Mouse (Mus musculus) liver, embryonic 14.5 days (tissue): ENCODE measurements around the gene Vamp9.

Experiments
- CTCF ChIP-seq: IDR thresholded peaks from 2 replicates; pipeline ENCODE4 v1.5.1; 2016; ENCODE audit warnings: antibody characterized with exemption, low read depth, control low read depth
- EP300 ChIP-seq: IDR thresholded peaks from 2 replicates; pipeline ENCODE4 v1.6.1; 2016; ENCODE audit warnings: antibody characterized with exemption, low read depth

DNA sequence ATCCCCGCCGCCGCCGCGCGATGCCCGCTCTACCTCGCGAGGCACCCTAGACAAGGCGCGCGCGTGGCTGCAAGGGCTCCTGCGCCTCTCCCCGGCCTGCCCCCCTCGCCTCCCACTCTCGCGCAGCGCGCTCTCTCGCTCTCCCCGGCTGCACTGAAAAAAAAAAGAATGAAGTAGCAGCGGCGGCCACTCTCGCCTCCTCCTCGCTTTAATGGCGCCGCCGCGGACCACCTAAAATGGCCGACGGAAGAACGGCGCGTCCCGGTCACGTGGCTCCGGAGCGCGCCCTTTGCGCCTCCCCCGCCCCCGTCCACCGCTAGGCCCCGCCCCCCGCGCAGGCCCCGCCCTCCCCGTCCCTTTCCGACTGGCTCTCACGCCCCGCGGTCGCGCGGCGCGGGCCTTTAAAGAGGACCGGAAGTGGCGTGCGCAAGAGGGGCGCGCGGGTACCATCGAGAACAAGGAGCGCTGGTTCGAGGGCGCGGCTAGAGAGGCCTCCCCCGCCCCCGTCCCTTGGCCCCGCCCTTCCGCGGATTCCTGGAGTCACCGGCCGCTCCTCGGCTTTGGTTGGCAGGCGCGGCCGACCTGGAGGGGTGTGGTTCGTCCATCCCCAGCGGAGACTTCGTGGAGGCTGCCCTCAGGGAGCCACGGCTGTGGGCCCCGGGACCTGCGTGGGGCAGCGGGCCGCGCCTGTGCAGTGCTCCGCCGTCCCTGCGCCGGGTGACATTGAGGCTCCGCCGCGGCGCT lies 72.8 kb downstream of the Vamp9 start, which contains the start of the genes Hnrnpd and 4930524J08Rik:
- TF ChIP-seq CTCF (no peak), EP300 (no peak)
